Mouse (Mus musculus) kidney, postnatal 0 days (tissue): ENCODE measurements around the gene Zfr. TPM values are rescaled to one million over a fixed set of nuclear protein-coding genes. Genes with fewer than 3 reads are reported as not detected.
"Not testable (repeated sequence)": the region's sequence is repeated elsewhere in the genome, so short reads cannot be mapped to it uniquely, and the experiment has no call there.

Experiments used
- ATAC-seq: fragments of 200-750 bp; cut with Nextera tagmentation; replicated peaks from 2 replicates; pipeline ENCODE4 v1.8.0; 2017; ENCODE audit warnings: low read depth, moderate number of reproducible peaks, moderate TSS enrichment, moderate library complexity; ENCODE audit not compliant: low FRiP score
- DNase-seq: peaks from one replicate; pipeline ENCODE4 v3.0.0-alpha.2; 2016; ENCODE audit warnings: low spot score
- H3K27ac ChIP-seq: fragments of 300-500 bp; sonication (generic); 2 replicates; pipeline ENCODE4 v1.5.1; 2014; ENCODE audit warnings: mild to moderate bottlenecking
- H3K27me3 ChIP-seq: fragments of 300-500 bp; sonication (generic); 2 replicates; pipeline ENCODE4 v1.6.1; 2014; ENCODE audit warnings: low read length, mixed read lengths; ENCODE audit not compliant: insufficient read depth
- H3K36me3 ChIP-seq: fragments of 300-500 bp; sonication (generic); 2 replicates; pipeline ENCODE4 v1.6.1; 2014; ENCODE audit warnings: low read length, mixed read lengths; ENCODE audit not compliant: insufficient read depth
- H3K4me1 ChIP-seq: fragments of 300-500 bp; sonication (generic); replicated peaks from 2 replicates; pipeline ENCODE4 v1.6.1; 2014; ENCODE audit warnings: antibody characterized with exemption, low read length, mixed read lengths; ENCODE audit not compliant: insufficient read depth
- H3K4me2 ChIP-seq: fragments of 300-500 bp; sonication (generic); 2 replicates; pipeline ENCODE4 v1.6.1; 2014; ENCODE audit warnings: mild to moderate bottlenecking, low read length, moderate library complexity, mixed read lengths
- H3K4me3 ChIP-seq: fragments of 300-500 bp; sonication (generic); replicated peaks from 2 replicates; pipeline ENCODE4 v1.5.1; 2014; ENCODE audit warnings: low read depth, low read length
- H3K9ac ChIP-seq: fragments of 300-500 bp; sonication (generic); 2 replicates; pipeline ENCODE4 v1.6.1; 2014; ENCODE audit warnings: low read depth, low read length
- H3K9me3 ChIP-seq: fragments of 300-500 bp; sonication (generic); replicated peaks from 2 replicates; pipeline ENCODE4 v1.6.1; 2016; ENCODE audit warnings: low read length, inconsistent platforms, mixed read lengths
- CTCF ChIP-seq: IDR thresholded peaks from 2 replicates; pipeline ENCODE4 v1.5.1; 2016; ENCODE audit warnings: antibody characterized with exemption, low read depth, mild to moderate bottlenecking, moderate library complexity
- WGBS: fragments of 180-500 bp; shearing (Covaris S2); extraction: QIAGEN DNeasy Blood & Tissue Kit; methylation state at CpG from one replicate; pipeline ENCODE4 v1.1.7; 2014; 5-methylcytosine and 5-hydroxymethylcytosine counted together
- polyA plus RNA-seq: library from polyadenylated mRNA; unstranded; fragments of >200 nt; fragmentation: Nextera tagmentation; extraction: Ambion mirVana; gene quantifications from 2 replicates; pipeline ENCODE4 v1.2.1, GENCODE M21; 2015

Gene Zfr
- polyA plus RNA-seq, 1 experiment from 2014 or later: 77.3 TPM

DNA sequence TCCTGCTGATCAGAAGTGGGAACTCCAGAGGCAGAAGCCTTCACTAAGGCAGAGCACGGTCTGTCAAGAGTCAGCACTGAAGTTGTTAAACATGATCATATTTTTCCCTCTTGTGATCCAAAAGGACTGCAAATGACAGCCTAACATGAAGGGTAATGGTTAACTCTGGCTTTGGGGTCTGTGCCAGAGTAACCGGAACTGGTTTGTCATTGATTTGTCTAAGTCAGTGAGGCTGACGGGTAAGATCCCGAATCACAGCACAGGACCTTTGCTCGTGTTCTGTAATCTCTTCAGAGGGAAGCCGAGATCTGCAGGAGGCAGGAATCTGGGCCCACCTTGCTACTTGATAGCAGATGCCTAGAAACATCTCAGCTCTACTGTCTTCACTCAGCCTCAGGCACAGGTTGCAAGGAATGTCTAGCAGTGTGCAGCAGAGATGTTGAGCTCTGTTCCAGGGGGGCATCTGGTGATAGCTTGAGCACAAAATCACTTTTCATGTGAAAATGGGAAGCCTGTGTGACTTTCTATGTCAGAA is 90.0 kb downstream of the Zfr start:
- no peak overlapping the region for H3K4me2 ChIP-seq
- no peaks in the 10 kb centered on the region for H3K27me3 ChIP-seq
- no peak overlapping the region for H3K9ac ChIP-seq
- no peaks in the 10 kb centered on the region for H3K9me3 ChIP-seq
- DNase-seq (no peak), ATAC-seq (no peak)
- peaks cover 16% of the 10 kb centered on the region for H3K4me1 ChIP-seq
- 53% methylated on average over 6 of the region's 6 CpGs for WGBS
- peak overlapping the region; percentile 13; the same call in 1 of the 2 replicates for H3K27ac ChIP-seq
- TF ChIP-seq CTCF: no peak
- H3K4me3 ChIP-seq: no peak overlapping the region
- H3K36me3 ChIP-seq: no peaks in the 10 kb centered on the region

DNA sequence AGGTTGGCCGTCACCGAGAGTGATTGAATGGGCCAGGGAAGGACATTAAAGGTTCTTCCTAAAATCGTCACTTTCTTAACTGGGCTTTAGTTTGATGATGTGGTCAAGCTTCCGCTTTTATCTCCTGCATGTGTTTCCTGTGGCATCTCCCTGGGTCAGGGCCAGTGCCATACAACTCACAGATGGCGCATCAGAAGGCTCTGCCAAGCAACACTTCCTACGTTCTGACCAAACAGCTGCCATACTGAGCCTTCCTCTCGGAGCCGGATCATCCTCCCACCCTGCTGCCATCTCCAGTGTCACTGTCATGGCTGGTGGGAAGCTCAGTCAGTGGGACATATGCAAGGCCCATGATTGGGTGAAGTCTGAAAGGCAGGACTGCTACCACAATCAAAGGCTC is 93.9 kb downstream of the Zfr start:
- peaks cover 7% of the 10 kb centered on the region for H3K4me1 ChIP-seq
- 67% methylated on average over 8 of the region's 8 CpGs for WGBS
- no peak for TF ChIP-seq CTCF
- no peak overlapping the region for H3K9ac ChIP-seq
- no peak overlapping the region for H3K27ac ChIP-seq
- H3K27me3 ChIP-seq: no peaks in the 10 kb centered on the region
- no peaks in the 10 kb centered on the region for H3K36me3 ChIP-seq
- no peak overlapping the region for H3K4me2 ChIP-seq
- no peak overlapping the region for H3K4me3 ChIP-seq
- H3K9me3 ChIP-seq: no peaks in the 10 kb centered on the region
- no peak for ATAC-seq
- no peak for DNase-seq

DNA sequence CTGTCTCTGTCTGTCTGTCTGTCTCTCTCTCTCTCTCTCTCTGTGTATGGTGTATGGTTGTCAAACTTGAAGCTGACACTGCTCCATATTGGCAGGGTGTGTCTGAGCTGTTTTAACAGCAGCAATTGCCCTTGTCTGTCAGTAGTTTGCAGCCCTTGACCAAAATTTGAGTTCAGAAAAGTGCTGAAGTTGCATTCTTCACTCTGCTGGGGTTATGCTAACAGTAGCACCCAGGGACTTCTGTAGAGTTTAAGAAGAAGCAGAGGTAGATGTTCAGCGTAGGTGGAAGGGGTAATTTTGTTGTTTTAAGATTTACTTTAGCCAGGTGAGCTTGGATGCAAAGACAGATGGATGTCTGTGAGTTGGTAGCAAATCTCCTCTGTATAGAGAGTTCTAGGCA is 94.6 kb downstream of the Zfr start:
- ATAC-seq (no peak), DNase-seq (no peak)
- no peak overlapping the region for H3K27ac ChIP-seq
- H3K27me3 ChIP-seq: no peaks in the 10 kb centered on the region
- no peak overlapping the region for H3K9ac ChIP-seq
- 73% methylated on average over 1 of the region's 1 CpGs for WGBS
- no peak overlapping the region for H3K4me2 ChIP-seq
- H3K4me1 ChIP-seq: no peaks in the 10 kb centered on the region; the same call in 1 of the 2 replicates
- no peaks in the 10 kb centered on the region for H3K36me3 ChIP-seq
- H3K4me3 ChIP-seq: no peak overlapping the region
- no peak for TF ChIP-seq CTCF
- H3K9me3 ChIP-seq: no peaks in the 10 kb centered on the region

- Histone ChIP-seq H3K27ac (no peak overlapping the region), H3K9me3 (no peaks in the 10 kb centered on the region), H3K4me3 (no peak overlapping the region), H3K4me2 (no peak overlapping the region), H3K36me3 (no peaks in the 10 kb centered on the region), H3K9ac (no peak overlapping the region), H3K4me1 (no peaks in the 10 kb centered on the region; the same call in 1 of the 2 replicates), H3K27me3 (no peaks in the 10 kb centered on the region)
- DNase-seq (no peak), ATAC-seq (no peak)
- WGBS: 82% methylated on average over 14 of the region's 14 CpGs
- TF ChIP-seq CTCF: no peak
Observed at GRCm38 (mm10) chr15:12214531-12215414, 97.1 kb downstream of the Zfr start.

DNA sequence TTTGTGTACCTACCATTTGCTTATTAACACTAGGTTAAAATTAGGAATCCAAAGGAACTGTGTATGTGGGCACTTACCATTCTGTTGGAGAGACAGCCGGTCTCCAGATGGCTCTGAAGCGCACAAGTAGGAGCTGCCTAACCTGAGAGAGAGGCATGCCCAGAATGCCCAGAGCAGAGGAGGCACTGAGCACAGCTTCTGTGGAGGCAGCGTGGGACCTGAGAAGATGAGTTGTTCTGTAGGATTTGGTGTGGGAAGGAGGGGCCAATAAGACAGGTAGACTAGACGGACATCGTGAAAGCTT is 97.7 kb downstream of the Zfr start:
- H3K4me1 ChIP-seq: no peaks in the 10 kb centered on the region; the same call in 1 of the 2 replicates
- ATAC-seq (no peak), DNase-seq (no peak)
- H3K9ac ChIP-seq: no peak overlapping the region
- H3K27ac ChIP-seq: no peak overlapping the region
- no peaks in the 10 kb centered on the region for H3K9me3 ChIP-seq
- TF ChIP-seq CTCF: no peak
- WGBS: 89% methylated on average over 5 of the region's 5 CpGs
- H3K36me3 ChIP-seq: no peaks in the 10 kb centered on the region
- H3K4me2 ChIP-seq: no peak overlapping the region
- H3K27me3 ChIP-seq: no peaks in the 10 kb centered on the region
- H3K4me3 ChIP-seq: no peak overlapping the region

DNA sequence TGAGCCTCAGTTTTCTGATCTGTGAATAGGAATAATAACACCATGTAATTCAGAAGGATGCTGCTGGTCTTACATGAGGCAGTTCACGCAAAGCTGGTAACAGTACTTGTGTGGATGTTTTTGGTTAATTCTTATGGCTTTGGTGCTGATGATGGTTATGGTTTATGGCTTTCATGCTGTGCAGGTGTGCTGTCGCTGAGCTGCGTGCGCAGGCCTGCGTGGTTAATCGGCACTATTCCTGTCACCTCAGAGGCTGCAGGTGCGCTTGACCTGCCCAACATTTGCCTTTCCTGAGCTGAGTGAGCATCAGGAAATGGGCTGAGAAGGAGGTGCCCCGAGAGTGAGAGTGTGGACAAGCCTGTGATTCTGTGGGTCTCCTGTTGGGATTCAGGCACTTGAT is 98.5 kb downstream of the Zfr start:
- no peak overlapping the region for H3K27ac ChIP-seq
- no peak overlapping the region for H3K9ac ChIP-seq
- H3K9me3 ChIP-seq: no peaks in the 10 kb centered on the region
- H3K4me1 ChIP-seq: no peaks in the 10 kb centered on the region; the same call in 1 of the 2 replicates
- H3K4me3 ChIP-seq: no peak overlapping the region
- no peaks in the 10 kb centered on the region for H3K27me3 ChIP-seq
- no peak for TF ChIP-seq CTCF
- 92% methylated on average over 8 of the region's 8 CpGs for WGBS
- ATAC-seq (no peak), DNase-seq (no peak)
- H3K4me2 ChIP-seq: no peak overlapping the region
- no peaks in the 10 kb centered on the region for H3K36me3 ChIP-seq

- H3K9ac ChIP-seq: no peak overlapping the region
- no peak overlapping the region for H3K4me2 ChIP-seq
- no peaks in the 10 kb centered on the region for H3K27me3 ChIP-seq
- TF ChIP-seq CTCF: no peak
- ATAC-seq: no peak
- WGBS: 59% methylated on average over 13 of the region's 13 CpGs
- no peaks in the 10 kb centered on the region for H3K36me3 ChIP-seq
- H3K4me3 ChIP-seq: no peak overlapping the region
- H3K9me3 ChIP-seq: no peaks in the 10 kb centered on the region
- H3K4me1 ChIP-seq: no peaks in the 10 kb centered on the region; the same call in 1 of the 2 replicates
- no peak for DNase-seq
- no peak overlapping the region for H3K27ac ChIP-seq
Observed at GRCm38 (mm10) chr15:12216798-12217197, 99.2 kb downstream of the Zfr start.

DNA sequence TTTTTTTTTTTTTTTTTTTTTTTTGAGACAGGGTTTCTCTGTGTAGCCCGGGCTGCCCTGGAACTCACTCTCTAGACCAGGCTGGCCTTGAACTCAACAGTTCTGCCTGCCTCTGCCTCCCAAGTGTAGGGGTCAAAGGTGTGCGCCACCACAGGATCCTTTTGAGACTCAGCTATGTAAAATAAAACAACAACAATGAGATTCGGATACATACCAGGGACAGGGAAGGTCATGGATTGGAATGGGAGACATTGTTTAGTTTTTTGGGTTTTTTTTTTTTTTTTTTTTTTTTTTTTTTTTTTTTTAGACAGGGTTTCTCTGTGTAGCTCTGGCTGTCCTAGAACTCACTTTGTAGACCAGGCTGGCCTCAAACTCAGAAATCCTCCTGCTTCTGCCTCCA is 99.7 kb downstream of the Zfr start:
- not testable (repeated sequence) for H3K4me1 ChIP-seq, ATAC-seq, H3K9ac ChIP-seq, H3K9me3 ChIP-seq, DNase-seq, H3K27me3 ChIP-seq, H3K4me2 ChIP-seq, H3K4me3 ChIP-seq, H3K27ac ChIP-seq, H3K36me3 ChIP-seq
- WGBS: 82% methylated on average over 3 of the region's 3 CpGs
